Mouse (Mus musculus) liver, adult 2 months (tissue): Measurements from ENCODE around the gene Ppp1cb. TPM values are rescaled to one million over a fixed set of nuclear protein-coding genes. Genes with fewer than 3 reads are reported as not detected.

ENCODE experiments used
- DNase-seq: peaks from one replicate; pipeline ENCODE4 v3.0.0-alpha.2; 2011; ENCODE audit warnings: low read depth, low spot score; ENCODE audit errors: extremely low read depth
- H3K27ac ChIP-seq: fragments of 200-500 bp; replicated peaks from 2 replicates; pipeline ENCODE4 v1.5.1; 2012; ENCODE audit warnings: low read depth, mild to moderate bottlenecking, control low read depth, inconsistent platforms, low read length; ENCODE audit not compliant: insufficient read depth
- H3K27me3 ChIP-seq: fragments of 200-500 bp; 2 replicates; pipeline ENCODE4 v1.6.1; 2012; ENCODE audit warnings: mild to moderate bottlenecking, moderate library complexity, low read length, inconsistent platforms; ENCODE audit not compliant: control insufficient read depth, insufficient read depth
- H3K36me3 ChIP-seq: fragments of 200-500 bp; 2 replicates; pipeline ENCODE4 v1.6.1; 2012; ENCODE audit warnings: low read length, inconsistent platforms; ENCODE audit not compliant: control insufficient read depth, insufficient read depth
- H3K4me1 ChIP-seq: fragments of 200-500 bp; 2 replicates; pipeline ENCODE4 v1.6.1; 2011; ENCODE audit warnings: low read length; ENCODE audit not compliant: control insufficient read depth, insufficient read depth
- H3K4me3 ChIP-seq: fragments of 200-500 bp; 2 replicates; pipeline ENCODE4 v1.5.1; 2011; ENCODE audit warnings: low read depth, mild to moderate bottlenecking, control low read depth, low read length, moderate library complexity; ENCODE audit not compliant: insufficient read depth
- H3K79me2 ChIP-seq: fragments of 200-500 bp; 2 replicates; pipeline ENCODE4 v1.6.1; 2012; ENCODE audit warnings: inconsistent platforms, mild to moderate bottlenecking, low read length, moderate library complexity; ENCODE audit not compliant: control insufficient read depth, insufficient read depth
- H3K9ac ChIP-seq: fragments of 200-500 bp; 2 replicates; pipeline ENCODE4 v1.6.1; 2012; ENCODE audit warnings: low read depth, mild to moderate bottlenecking, control low read depth, inconsistent platforms, low read length
- CTCF ChIP-seq: fragments of 200-500 bp; IDR thresholded peaks from 2 replicates; pipeline ENCODE4 v1.5.1; 2011; ENCODE audit warnings: low read depth, low read length, control low read depth
- POLR2A ChIP-seq: fragments of 200-500 bp; IDR thresholded peaks from 2 replicates; pipeline ENCODE4 v1.6.1; 2011; ENCODE audit warnings: low read length, control low read depth; ENCODE audit not compliant: insufficient read depth; ENCODE audit errors: extremely low read depth
- WGBS: fragments of 180-500 bp; shearing (Covaris S2); methylation state at CpG from one replicate; pipeline ENCODE4 v1.1.7; 2018; 5-methylcytosine and 5-hydroxymethylcytosine counted together
- polyA plus RNA-seq: library from polyadenylated mRNA; depleted of rRNA; stranded (reverse); fragments of >200 nt; gene quantifications from 2 replicates; pipeline ENCODE4 v1.2.3, GENCODE M21; 2012
- total RNA-seq: library from RNA; depleted of rRNA; stranded (reverse); fragments of >200 nt; gene quantifications from 2 replicates; pipeline ENCODE4 v1.2.3, GENCODE M21; 2014

Gene Ppp1cb
- total and polyA plus RNA-seq, 2 experiments = 12.1 to 107 TPM

- Histone ChIP-seq H3K27me3 (no peaks in the 10 kb centered on the region), H3K27ac (peak overlapping the region; percentile 64), H3K9ac (no peak overlapping the region), H3K36me3 (no peaks in the 10 kb centered on the region; the same call in 1 of the 2 replicates), H3K4me1 (peaks cover 28% of the 10 kb centered on the region), H3K79me2 (peaks cover 24% of the 10 kb centered on the region), H3K4me3 (no peak overlapping the region)
- no peak for DNase-seq
- TF ChIP-seq POLR2A (no peak), CTCF (no peak)
- WGBS = 34% methylated on average over 2 of the region's 2 CpGs
Measured at GRCm38 (mm10) chr5:32473029-32473352, 14.3 kb downstream of the Ppp1cb start.

- TF ChIP-seq CTCF (no peak), POLR2A (no peak)
- peaks cover 25% of the 10 kb centered on the region for H3K36me3 ChIP-seq
- H3K4me1 ChIP-seq = peaks cover 14% of the 10 kb centered on the region
- H3K4me3 ChIP-seq = no peak overlapping the region
- DNase-seq = peak; percentile 59
- no peaks in the 10 kb centered on the region for H3K27me3 ChIP-seq
- peaks cover 19% of the 10 kb centered on the region for H3K79me2 ChIP-seq
- H3K9ac ChIP-seq = no peak overlapping the region
- no peak overlapping the region for H3K27ac ChIP-seq
Measured at GRCm38 (mm10) chr5:32476501-32476900, 17.9 kb downstream of the Ppp1cb start.

GRCm38 (mm10) chr5:32478972-32479371, 20.3 kb downstream of the Ppp1cb start:
- peaks cover 36% of the 10 kb centered on the region for H3K36me3 ChIP-seq
- H3K27ac ChIP-seq = no peak overlapping the region
- no peak for TF ChIP-seq CTCF
- TF ChIP-seq POLR2A = no peak
- 87% methylated on average over 4 of the region's 4 CpGs for WGBS
- H3K9ac ChIP-seq = no peak overlapping the region
- DNase-seq = no peak
- no peak overlapping the region for H3K4me3 ChIP-seq
- H3K27me3 ChIP-seq = no peaks in the 10 kb centered on the region
- H3K4me1 ChIP-seq = peaks cover 8% of the 10 kb centered on the region; the same call in 1 of the 2 replicates
- H3K79me2 ChIP-seq = peaks cover 16% of the 10 kb centered on the region

GRCm38 (mm10) chr5:32485430-32485829, 26.8 kb downstream of the Ppp1cb start:
- 87% methylated on average over 3 of the region's 3 CpGs for WGBS
- H3K4me1 ChIP-seq = no peaks in the 10 kb centered on the region
- no peak for TF ChIP-seq CTCF
- no peak for TF ChIP-seq POLR2A
- no peaks in the 10 kb centered on the region; the same call in 1 of the 2 replicates for H3K79me2 ChIP-seq
- no peaks in the 10 kb centered on the region for H3K27me3 ChIP-seq
- no peak for DNase-seq
- H3K9ac ChIP-seq = no peak overlapping the region
- H3K4me3 ChIP-seq = no peak overlapping the region
- H3K27ac ChIP-seq = no peak overlapping the region
- peaks cover 71% of the 10 kb centered on the region for H3K36me3 ChIP-seq

- Histone ChIP-seq H3K27me3 (no peaks in the 10 kb centered on the region), H3K4me1 (no peaks in the 10 kb centered on the region), H3K79me2 (no peaks in the 10 kb centered on the region; the same call in 1 of the 2 replicates), H3K27ac (no peak overlapping the region), H3K4me3 (no peak overlapping the region), H3K36me3 (peaks cover 65% of the 10 kb centered on the region), H3K9ac (no peak overlapping the region)
- no peak for DNase-seq
- WGBS = 86% methylated on average over 2 of the region's 2 CpGs
- TF ChIP-seq CTCF (no peak), POLR2A (no peak)
Measured at GRCm38 (mm10) chr5:32488044-32488443, 29.4 kb downstream of the Ppp1cb start.

GRCm38 (mm10) chr5:32494084-32494700, 35.5 kb downstream of the Ppp1cb start:
- Histone ChIP-seq H3K27me3 (no peaks in the 10 kb centered on the region), H3K4me3 (no peak overlapping the region), H3K4me1 (no peaks in the 10 kb centered on the region), H3K9ac (no peak overlapping the region), H3K27ac (no peak overlapping the region), H3K36me3 (peaks cover 27% of the 10 kb centered on the region), H3K79me2 (no peaks in the 10 kb centered on the region; the same call in 1 of the 2 replicates)
- WGBS = 95% methylated on average over 3 of the region's 3 CpGs
- no peak for DNase-seq
- TF ChIP-seq CTCF = no peak
- TF ChIP-seq POLR2A = no peak
